Mouse (Mus musculus): ENCODE data around the gene Bag2. TPM values are rescaled to one million over a fixed set of nuclear protein-coding genes. Genes with fewer than 3 reads are reported as not detected.

Bag2 gene
- 24.8 and 25.8 TPM in 2 replicates for polyA plus RNA-seq (2015; fragmentation: Nextera tagmentation; extraction: Ambion mirVana)

DNA sequence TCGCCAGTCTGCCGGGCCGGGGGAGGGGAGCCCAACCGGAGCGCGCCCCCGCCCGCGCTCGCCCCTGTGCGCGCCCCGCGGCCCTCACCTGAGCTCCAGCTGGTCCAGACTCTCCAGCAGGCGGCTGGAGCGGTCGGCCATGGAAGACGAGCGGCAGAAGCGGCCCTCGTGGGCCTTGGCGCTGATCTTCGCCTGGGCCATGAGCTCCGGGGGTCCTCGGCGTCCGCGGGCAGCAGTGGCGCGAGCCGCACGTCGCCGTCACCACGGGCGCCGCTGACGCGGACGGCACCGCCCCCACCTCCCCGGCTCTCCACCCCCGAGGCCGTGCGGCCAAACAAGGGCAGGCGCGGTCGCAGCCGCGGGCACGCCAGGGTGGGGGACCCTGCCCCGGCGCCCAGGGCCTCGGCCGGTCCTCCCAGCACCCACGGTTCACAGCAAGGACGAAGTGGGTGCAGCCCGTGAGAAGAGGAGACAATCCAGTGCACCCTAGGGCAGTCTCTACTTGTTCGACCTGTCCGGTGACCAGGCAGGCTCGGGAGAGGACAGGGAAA is at the start of gene Bag2:
Gene Bag2, minus strand, starts transcription at position 305 of the 551 bp plus-strand sequence.
- Histone ChIP-seq H3K27ac (replicated peaks) (peak within 1 kb of the TSS; percentile 71), H3K36me3 (0 out of 2 replicates have a peak, but pooled peaks cover 11% of the 10 kb centered on the region), H3K9me3 (no peaks in the 10 kb centered on the region), H3K4me1 (replicated peaks) (peaks cover 20% of the 10 kb centered on the region), H3K27me3 (no peaks in the 10 kb centered on the region), H3K9ac (peak within 1 kb of the TSS; percentile 71), H3K4me2 (peak within 1 kb of the TSS; percentile 94), H3K4me3 (peak within 1 kb of the TSS; percentile 83)
- peak; percentile 89 for ATAC-seq (ENCODE audit: low FRiP score, low read depth)
- under 1% methylated on average over 55 of the region's 61 CpGs for WGBS

DNA sequence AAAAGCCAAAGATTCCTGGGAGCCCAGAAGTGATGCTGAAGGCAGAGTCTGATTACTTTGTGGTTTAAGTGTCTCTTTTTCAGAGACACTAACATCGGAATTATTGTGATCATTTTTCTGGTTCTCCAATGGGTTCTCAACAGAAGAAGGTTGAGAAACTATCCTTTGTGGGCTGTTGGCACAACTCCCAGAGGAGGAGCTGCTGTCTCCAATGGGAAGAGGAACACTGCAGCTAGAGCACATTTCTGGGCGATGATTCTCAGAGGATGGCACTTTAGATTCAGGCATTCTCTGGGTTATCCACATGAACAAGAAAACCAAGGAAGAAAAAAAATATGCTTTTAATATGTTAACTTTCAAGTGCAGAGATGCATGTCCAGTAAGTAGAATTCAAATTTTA is 45.7 kb upstream of the Bag2 start:
- no peaks in the 10 kb centered on the region for H3K4me1 ChIP-seq (replicated peaks)
- ATAC-seq (ENCODE audit: low FRiP score, low read depth), result no peak
- no peaks in the 10 kb centered on the region for H3K27me3 ChIP-seq
- H3K9me3 ChIP-seq, result no peaks in the 10 kb centered on the region
- no peak overlapping the region for H3K9ac ChIP-seq
- H3K4me3 ChIP-seq, result no peak overlapping the region
- no peak overlapping the region for H3K27ac ChIP-seq (replicated peaks)
- peaks cover 62% of the 10 kb centered on the region for H3K36me3 ChIP-seq
- 92% methylated on average over 2 of the region's 2 CpGs for WGBS
- H3K4me2 ChIP-seq, result no peak overlapping the region

DNA sequence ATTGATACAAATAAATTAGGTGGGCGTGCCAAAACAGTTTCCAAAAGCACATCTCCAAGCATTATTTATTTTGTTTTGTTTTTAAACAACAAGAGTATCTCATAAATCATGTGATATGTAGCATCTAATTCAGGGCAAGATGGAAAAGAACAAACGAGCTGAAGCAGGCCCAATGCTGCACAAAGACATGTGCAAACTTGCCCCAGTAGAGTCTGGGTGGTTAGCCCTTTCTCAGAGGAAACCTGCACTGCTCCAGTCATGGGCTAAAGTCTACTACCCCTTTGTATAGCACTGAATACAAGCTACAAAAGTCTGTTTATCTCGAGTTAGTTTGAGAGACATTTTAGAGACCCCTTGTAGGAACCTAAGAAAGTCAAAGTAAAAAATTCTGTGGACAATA is 42.0 kb upstream of the Bag2 start:
- Histone ChIP-seq H3K4me3 (no peak overlapping the region), H3K36me3 (peaks cover 58% of the 10 kb centered on the region), H3K9me3 (no peaks in the 10 kb centered on the region), H3K4me1 (replicated peaks) (no peaks in the 10 kb centered on the region), H3K4me2 (no peak overlapping the region), H3K27ac (replicated peaks) (no peak overlapping the region), H3K9ac (no peak overlapping the region), H3K27me3 (no peaks in the 10 kb centered on the region)
- 90% methylated on average over 3 of the region's 3 CpGs for WGBS
- ATAC-seq (ENCODE audit: low FRiP score, low read depth), result no peak

DNA sequence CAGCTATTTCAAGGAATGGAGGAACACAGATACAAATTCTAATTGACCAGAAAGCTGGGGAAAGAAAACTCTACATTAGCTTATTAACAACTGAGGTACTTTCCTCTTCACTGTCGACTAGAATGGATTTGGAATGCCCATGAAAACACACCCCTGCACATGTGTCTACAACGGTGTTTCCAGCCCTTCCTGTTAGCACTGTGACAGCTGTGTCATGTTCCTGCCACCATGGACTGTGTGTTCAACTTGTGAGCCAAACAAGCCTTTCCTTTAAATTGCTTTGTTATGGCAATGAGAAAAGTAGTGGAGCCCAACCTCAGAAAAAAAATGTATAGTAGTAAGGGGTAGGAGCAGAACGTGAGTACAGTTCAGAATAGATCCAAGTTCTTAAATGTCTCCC is 30.9 kb upstream of the Bag2 start:
- Histone ChIP-seq H3K9me3 (no peaks in the 10 kb centered on the region), H3K27ac (replicated peaks) (no peak overlapping the region), H3K4me3 (no peak overlapping the region), H3K9ac (no peak overlapping the region), H3K4me2 (no peak overlapping the region), H3K27me3 (no peaks in the 10 kb centered on the region), H3K4me1 (replicated peaks) (no peaks in the 10 kb centered on the region), H3K36me3 (peaks cover 3% of the 10 kb centered on the region; the same call in 1 of the 2 replicates)
- WGBS, result 61% methylated on average over 3 of the region's 3 CpGs
- no peak for ATAC-seq (ENCODE audit: low FRiP score, low read depth)

DNA sequence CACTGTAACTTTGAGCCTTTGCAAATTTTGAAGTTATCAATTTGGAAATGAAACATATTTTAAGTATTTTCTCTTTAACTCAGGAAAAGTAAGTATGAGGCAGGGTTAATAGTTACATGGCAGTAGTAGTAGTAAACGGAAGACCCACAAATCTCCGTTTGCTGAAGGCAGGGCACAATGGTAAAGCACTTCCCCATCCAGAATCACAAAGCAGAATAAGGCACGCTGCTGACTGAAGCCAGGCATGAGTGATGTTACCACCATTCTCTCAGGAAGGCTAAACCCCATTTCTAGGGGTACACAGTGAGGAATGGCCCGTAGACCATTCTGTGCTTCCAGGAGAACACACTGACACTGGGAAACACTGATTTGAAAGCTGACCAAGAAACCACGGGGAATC is 30.5 kb upstream of the Bag2 start:
- 87% methylated on average over 5 of the region's 5 CpGs for WGBS
- H3K9ac ChIP-seq, result no peak overlapping the region
- no peak overlapping the region for H3K4me2 ChIP-seq
- no peak overlapping the region for H3K4me3 ChIP-seq
- peaks cover 3% of the 10 kb centered on the region; the same call in 1 of the 2 replicates for H3K36me3 ChIP-seq
- ATAC-seq (ENCODE audit: low FRiP score, low read depth), result no peak
- no peaks in the 10 kb centered on the region for H3K9me3 ChIP-seq
- no peaks in the 10 kb centered on the region for H3K27me3 ChIP-seq
- no peak overlapping the region for H3K27ac ChIP-seq (replicated peaks)
- H3K4me1 ChIP-seq (replicated peaks), result no peaks in the 10 kb centered on the region

DNA sequence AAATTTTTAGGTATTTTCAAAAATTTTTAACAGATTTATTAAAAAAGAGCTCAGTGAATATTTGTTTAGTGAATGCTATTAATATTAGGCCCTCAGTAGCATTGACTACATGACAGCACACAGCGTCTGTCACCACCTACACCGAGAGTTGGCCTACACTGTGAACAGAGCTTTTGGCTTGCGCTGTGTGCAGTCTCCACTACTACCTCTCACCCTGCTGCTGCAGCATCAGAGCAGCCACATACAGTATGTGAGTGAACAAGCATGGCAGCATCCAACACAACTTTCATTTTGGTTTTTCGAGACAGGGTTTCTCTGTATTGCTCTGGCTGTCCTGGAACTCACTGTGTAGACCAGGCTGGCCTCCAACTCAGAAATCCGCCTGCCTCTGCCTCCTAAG is 27.0 kb upstream of the Bag2 start:
- 98% methylated on average over 5 of the region's 5 CpGs for WGBS
- no peaks in the 10 kb centered on the region for H3K4me1 ChIP-seq (replicated peaks)
- H3K27ac ChIP-seq (replicated peaks), result no peak overlapping the region
- H3K9ac ChIP-seq, result no peak overlapping the region
- no peaks in the 10 kb centered on the region for H3K9me3 ChIP-seq
- H3K4me3 ChIP-seq, result no peak overlapping the region
- no peaks in the 10 kb centered on the region for H3K27me3 ChIP-seq
- H3K4me2 ChIP-seq, result no peak overlapping the region
- ATAC-seq (ENCODE audit: low FRiP score, low read depth), result no peak
- peaks cover 3% of the 10 kb centered on the region; the same call in 1 of the 2 replicates for H3K36me3 ChIP-seq

DNA sequence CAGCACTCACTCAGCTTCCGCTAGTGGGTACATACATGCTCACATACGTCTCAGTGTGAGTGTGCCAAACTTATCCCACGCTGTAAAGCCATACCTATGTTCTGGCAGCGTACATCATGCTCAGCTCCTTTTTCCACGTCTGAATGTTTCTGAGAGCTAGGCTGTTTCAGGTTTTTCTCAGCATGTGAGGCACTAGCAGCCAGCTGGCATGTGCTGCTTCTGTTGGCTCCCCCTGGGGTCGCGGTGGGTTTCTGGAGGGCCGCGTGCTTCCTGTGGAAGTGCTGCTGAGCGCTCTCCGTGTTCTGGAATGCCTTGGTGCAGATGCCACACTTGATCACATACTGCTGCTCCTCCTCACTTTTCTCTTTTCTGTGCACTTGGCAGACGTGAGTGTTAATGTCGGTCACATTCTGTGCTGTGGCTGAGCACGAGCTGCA is 18.6 kb upstream of the Bag2 start:
- H3K9me3 ChIP-seq, result no peaks in the 10 kb centered on the region
- H3K4me1 ChIP-seq (replicated peaks), result no peaks in the 10 kb centered on the region

DNA sequence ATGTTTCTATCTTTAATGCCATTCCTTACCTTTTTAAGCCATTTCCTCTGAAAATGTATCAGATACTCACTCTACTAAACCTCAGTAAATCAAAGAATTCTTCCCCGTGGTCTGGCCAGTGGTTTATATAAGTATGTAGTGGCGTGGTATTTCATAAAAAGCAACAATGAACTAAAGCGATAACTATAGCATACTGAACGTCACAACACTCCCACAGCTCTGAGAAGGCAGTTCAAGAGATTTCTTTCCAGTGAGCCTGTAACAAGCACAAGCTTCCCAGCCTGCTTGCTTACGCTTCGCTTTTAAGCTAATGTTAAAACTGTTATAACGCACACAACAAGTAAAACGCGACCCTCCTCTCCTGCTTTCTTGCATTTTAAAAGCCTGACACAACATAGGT is 14.5 kb upstream of the Bag2 start:
- Histone ChIP-seq H3K4me2 (no peak overlapping the region), H3K36me3 (peaks cover 38% of the 10 kb centered on the region), H3K4me1 (replicated peaks) (no peaks in the 10 kb centered on the region), H3K27ac (replicated peaks) (no peak overlapping the region), H3K4me3 (no peak overlapping the region), H3K27me3 (no peaks in the 10 kb centered on the region), H3K9ac (no peak overlapping the region), H3K9me3 (no peaks in the 10 kb centered on the region)
- WGBS, result 97% methylated on average over 9 of the region's 9 CpGs
- no peak for ATAC-seq (ENCODE audit: low FRiP score, low read depth)

More for the DNA sequence above, 18.6 kb upstream of the Bag2 start:
- Histone ChIP-seq H3K36me3 (peaks cover 23% of the 10 kb centered on the region), H3K27ac (replicated peaks) (no peak overlapping the region), H3K4me3 (no peak overlapping the region), H3K4me2 (no peak overlapping the region), H3K9ac (no peak overlapping the region), H3K27me3 (no peaks in the 10 kb centered on the region)
- 75% methylated on average over 14 of the region's 14 CpGs for WGBS
- no peak for ATAC-seq (ENCODE audit: low FRiP score, low read depth)

DNA sequence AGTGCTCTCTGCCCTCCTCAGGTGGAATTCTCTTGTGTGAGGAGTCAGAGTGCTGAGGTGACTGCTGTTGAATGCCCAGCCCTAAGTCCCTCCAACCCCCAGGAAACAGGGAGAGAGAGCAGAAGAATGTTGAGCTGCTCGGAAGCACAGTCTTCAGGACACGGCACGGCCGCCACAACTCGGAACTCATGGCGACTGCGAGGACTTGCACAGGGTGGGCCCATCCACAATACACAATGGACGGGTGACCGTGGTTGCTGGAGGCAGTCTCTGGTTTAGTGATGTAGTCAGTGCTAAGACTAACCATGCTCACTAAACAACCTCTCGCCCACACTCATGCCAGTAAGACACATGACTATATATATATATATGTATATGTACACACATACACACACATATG is 14.0 kb upstream of the Bag2 start:
- Histone ChIP-seq H3K36me3 (peaks cover 35% of the 10 kb centered on the region), H3K4me1 (replicated peaks) (no peaks in the 10 kb centered on the region), H3K27me3 (no peaks in the 10 kb centered on the region), H3K4me2 (no peak overlapping the region), H3K9me3 (no peaks in the 10 kb centered on the region), H3K4me3 (no peak overlapping the region), H3K27ac (replicated peaks) (no peak overlapping the region), H3K9ac (no peak overlapping the region)
- ATAC-seq (ENCODE audit: low FRiP score, low read depth), result no peak
- WGBS, result 89% methylated on average over 10 of the region's 10 CpGs

DNA sequence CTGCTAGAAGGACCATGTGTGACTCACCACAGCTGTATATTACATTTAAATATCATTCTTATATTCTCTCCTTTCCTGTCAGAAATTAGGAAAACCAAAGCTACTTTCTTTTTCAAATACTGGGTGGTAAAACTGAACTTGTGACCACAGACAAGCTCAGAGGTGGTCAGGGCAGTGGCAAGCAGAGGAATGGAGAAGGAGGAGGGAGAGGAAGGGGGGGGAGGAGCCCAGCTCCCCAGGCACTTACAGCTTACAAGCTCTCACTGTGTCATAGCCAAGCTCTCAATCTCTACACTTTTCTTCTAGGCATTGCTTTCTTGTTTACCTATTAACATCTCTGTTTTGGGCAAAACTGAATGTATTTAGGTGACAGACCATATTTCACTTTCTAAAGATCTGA is 11.2 kb upstream of the Bag2 start:
- Histone ChIP-seq H3K36me3 (peaks cover 27% of the 10 kb centered on the region), H3K27ac (replicated peaks) (no peak overlapping the region)
- no peak for ATAC-seq (ENCODE audit: low FRiP score, low read depth)

DNA sequence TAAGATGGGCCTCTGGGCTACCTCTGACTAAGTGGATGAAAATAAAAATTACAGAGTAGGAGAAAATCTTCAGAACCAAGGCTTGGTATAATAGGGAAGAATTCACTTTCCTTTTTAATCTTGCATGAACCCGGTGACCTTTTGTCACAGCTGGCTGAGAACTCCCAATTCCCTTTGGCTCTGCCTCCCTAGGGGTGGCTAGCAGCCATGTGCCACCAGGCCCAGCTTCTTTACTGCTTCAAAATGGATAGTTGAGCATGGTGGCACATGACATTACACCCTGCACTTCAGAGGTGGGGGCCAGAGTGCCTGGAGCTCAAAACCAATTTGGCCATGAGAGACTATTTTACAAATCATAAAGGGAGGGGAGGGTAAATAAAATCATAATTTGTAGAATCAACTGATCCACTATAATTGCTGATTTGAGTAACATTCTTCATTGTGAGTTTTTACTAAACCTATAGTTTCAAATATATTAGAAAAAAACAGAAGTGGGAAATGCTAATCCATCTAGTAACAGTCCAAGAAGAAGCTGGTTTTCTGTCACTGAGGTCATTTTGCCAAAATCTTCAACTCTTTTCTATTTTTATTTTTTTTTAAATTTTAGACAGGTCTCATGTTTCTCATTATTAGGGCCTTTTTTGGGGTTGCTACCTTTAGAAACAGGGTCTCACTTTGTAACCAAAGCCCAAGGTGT is 10.6 kb upstream of the Bag2 start:
- H3K4me2 ChIP-seq, result no peak overlapping the region
- H3K36me3 ChIP-seq, result peaks cover 27% of the 10 kb centered on the region
- ATAC-seq (ENCODE audit: low FRiP score, low read depth), result no peak
- H3K9me3 ChIP-seq, result no peaks in the 10 kb centered on the region
- H3K4me1 ChIP-seq (replicated peaks), result no peaks in the 10 kb centered on the region
- 83% methylated on average over 1 of the region's 1 CpGs for WGBS
- no peak overlapping the region for H3K27ac ChIP-seq (replicated peaks)
- H3K9ac ChIP-seq, result no peak overlapping the region
- no peak overlapping the region for H3K4me3 ChIP-seq
- H3K27me3 ChIP-seq, result no peaks in the 10 kb centered on the region

More for the DNA sequence above, 11.2 kb upstream of the Bag2 start:
- Histone ChIP-seq H3K4me1 (replicated peaks) (no peaks in the 10 kb centered on the region), H3K27me3 (no peaks in the 10 kb centered on the region), H3K9me3 (no peaks in the 10 kb centered on the region), H3K4me2 (no peak overlapping the region), H3K4me3 (no peak overlapping the region), H3K9ac (no peak overlapping the region)

DNA sequence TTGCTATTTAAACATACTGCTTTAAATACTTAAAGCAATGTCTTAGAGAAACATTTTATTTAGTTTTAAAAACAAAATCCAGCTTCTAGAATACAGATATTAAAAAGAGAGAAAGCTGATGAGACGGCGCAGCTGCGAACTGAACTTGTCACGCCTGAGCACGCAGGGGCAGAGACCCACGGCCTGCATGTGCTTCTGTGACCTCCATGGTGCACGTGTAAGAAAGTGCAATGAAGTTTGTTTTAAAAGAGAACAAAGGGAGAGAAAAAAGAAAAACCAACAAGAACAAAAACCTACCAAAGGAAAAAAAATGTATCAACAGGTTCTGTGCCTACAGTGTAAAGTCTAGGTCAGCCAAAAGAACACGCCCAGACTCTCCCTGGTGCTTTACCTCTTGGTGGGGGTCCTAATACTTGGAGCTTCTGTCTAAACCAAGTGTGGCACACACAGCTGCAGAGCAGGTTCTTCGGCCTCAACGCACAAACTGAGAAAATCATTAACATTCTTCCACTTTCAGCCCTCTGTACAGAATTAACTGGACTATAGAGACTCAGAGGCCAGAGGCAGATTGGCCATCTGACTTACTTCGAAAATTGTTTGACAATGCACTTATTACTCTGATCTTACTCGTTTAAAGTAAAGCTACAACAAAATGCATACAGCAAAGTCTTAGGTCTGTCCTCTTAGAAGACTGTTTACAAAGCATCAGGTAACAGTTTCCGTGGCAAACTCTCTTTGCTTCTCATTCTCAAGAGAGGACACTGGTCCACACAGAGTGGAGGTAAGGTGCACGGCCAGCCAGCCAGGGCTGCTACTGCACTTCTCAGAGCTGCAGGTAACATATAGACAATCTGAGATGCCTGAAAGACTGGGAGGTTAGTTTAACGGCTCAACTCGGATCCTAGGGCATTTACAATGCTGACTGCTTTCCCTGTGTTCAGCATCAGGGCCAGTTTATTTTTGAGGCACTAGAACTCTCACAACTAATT is 9.2 kb upstream of the Bag2 start:
- H3K4me2 ChIP-seq, result no peak overlapping the region
- H3K4me1 ChIP-seq (replicated peaks), result no peaks in the 10 kb centered on the region
- no peaks in the 10 kb centered on the region for H3K27me3 ChIP-seq
- no peak overlapping the region for H3K9ac ChIP-seq
- ATAC-seq (ENCODE audit: low FRiP score, low read depth), result no peak
- H3K4me3 ChIP-seq, result no peak overlapping the region
- peaks cover 25% of the 10 kb centered on the region for H3K36me3 ChIP-seq
- H3K27ac ChIP-seq (replicated peaks), result no peak overlapping the region
- H3K9me3 ChIP-seq, result no peaks in the 10 kb centered on the region
- WGBS, result 75% methylated on average over 16 of the region's 16 CpGs

Data from hindbrain, embryonic 15.5 days (tissue).